Mouse (Mus musculus) bone marrow, adult 2 months (tissue): ENCODE measurements around the gene Tmem94.

Experiments
- CTCF ChIP-seq: fragments of 200-500 bp; IDR thresholded peaks from 2 replicates; pipeline ENCODE4 v1.5.1; 2011; ENCODE audit warnings: low read length, control low read depth; ENCODE audit not compliant: control insufficient read depth, insufficient read depth
- POLR2A ChIP-seq: fragments of 200-500 bp; IDR thresholded peaks from 2 replicates; pipeline ENCODE4 v1.6.1; 2011; ENCODE audit warnings: low read depth, mild to moderate bottlenecking, control low read depth, low read length, borderline replicate concordance; ENCODE audit not compliant: control insufficient read depth

GRCm38 (mm10) chr11:115823774-115824740 lies 58.8 kb downstream of the Tmem94 start, which contains the start of gene Llgl2:
- TF ChIP-seq CTCF: no peak
- TF ChIP-seq POLR2A: peak; percentile 63; the same call in 1 of the 2 replicates
